ENCODE assay signal across 8 mouse cellular contexts in genomic region chr4:132344403-132345134, GRCm38 (mm10). TPM values are rescaled to one million over a fixed set of nuclear protein-coding genes. Genes with fewer than 3 reads are reported as not detected.
DNase-seq lines count a peak whose midpoint lies in the region; ATAC-seq lines count a peak whose summit lies in the region.

No protein-coding gene starts in this region.

- H3K9me3 ChIP-seq in hindbrain, embryonic 15.5 days, result no peaks in the 10 kb centered on the region
- H3K9me3 ChIP-seq in midbrain, embryonic 10.5 days (replicated peaks), result no peaks in the 10 kb centered on the region

- no peak overlapping the region for H3K27ac ChIP-seq in hindbrain, embryonic 15.5 days (replicated peaks)
- H3K27ac ChIP-seq in midbrain, embryonic 10.5 days (replicated peaks), result peak overlapping the region; percentile 97

- H3K27me3 ChIP-seq in hindbrain, embryonic 15.5 days, result no peaks in the 10 kb centered on the region
- no peaks in the 10 kb centered on the region for H3K27me3 ChIP-seq in midbrain, embryonic 10.5 days (ENCODE audit: low read depth, poor library complexity, severe bottlenecking)

- no peaks in the 10 kb centered on the region for H3K36me3 ChIP-seq in hindbrain, embryonic 15.5 days
- H3K36me3 ChIP-seq in midbrain, embryonic 10.5 days, result peaks cover 36% of the 10 kb centered on the region

- peak; percentile 46 for DNase-seq in spleen, adult 12 weeks (ENCODE audit: low spot score)
- no peak for DNase-seq in spleen, adult 18-20 months
- DNase-seq in embryo, embryonic 10.5 days (ENCODE audit: low spot score), result peak; percentile 47
- DNase-seq in midbrain, embryonic 10.5 days (ENCODE audit: low spot score), result no peak
- DNase-seq in left cerebral cortex, adult 11 months (ENCODE audit: low spot score), result no peak
- no peak for DNase-seq in adrenal gland, postnatal 10 days
- no peak for DNase-seq in cerebellum, postnatal 25 days

- WGBS in hindbrain, embryonic 15.5 days, result 6% methylated on average over 13 of the region's 13 CpGs
- 13% methylated on average over 13 of the region's 13 CpGs for WGBS in midbrain, embryonic 10.5 days

- ATAC-seq in hindbrain, embryonic 15.5 days (ENCODE audit: low FRiP score, low read depth), result no peak

- peak overlapping the region; percentile 91 for H3K4me2 ChIP-seq in hindbrain, embryonic 15.5 days

- H3K4me3 ChIP-seq in hindbrain, embryonic 15.5 days, result peak overlapping the region; percentile 69
- peak overlapping the region; percentile 86 for H3K4me3 ChIP-seq in midbrain, embryonic 10.5 days

- peaks cover 18% of the 10 kb centered on the region for H3K4me1 ChIP-seq in hindbrain, embryonic 15.5 days (replicated peaks)
- peaks cover 37% of the 10 kb centered on the region for H3K4me1 ChIP-seq in midbrain, embryonic 10.5 days

- H3K9ac ChIP-seq in hindbrain, embryonic 15.5 days, result peak overlapping the region; percentile 68

RNA-seq across cellular contexts. Expression of gene Rcc1, which starts 8.8 kb away (rescaled TPM):
- polyA plus RNA-seq in hindbrain, embryonic 15.5 days (2015; fragmentation: Nextera tagmentation; extraction: Ambion mirVana), result 35.4 and 40.3 TPM in 2 replicates
- 144 and 164 TPM in 2 replicates for polyA plus RNA-seq in midbrain, embryonic 10.5 days (2016; fragmentation: Nextera tagmentation; extraction: Ambion mirVana)
- total RNA-seq in adrenal gland, postnatal 10 days (2021), result 10 to 100 TPM; 19.1 to 24.8 TPM

RNA-seq across cellular contexts. Expression of gene Trnau1ap, which starts 15.2 kb away (rescaled TPM):
- 71.9 and 80.2 TPM in 2 replicates for polyA plus RNA-seq in hindbrain, embryonic 15.5 days (2015; fragmentation: Nextera tagmentation; extraction: Ambion mirVana)
- 83.5 and 87.8 TPM in 2 replicates for polyA plus RNA-seq in midbrain, embryonic 10.5 days (2016; fragmentation: Nextera tagmentation; extraction: Ambion mirVana)
- 10 to 100 TPM; 35.3 to 43.3 TPM for total RNA-seq in adrenal gland, postnatal 10 days (2021)

RNA-seq across cellular contexts. Expression of gene Rab42, which starts 41.4 kb away (rescaled TPM):
- polyA plus RNA-seq in hindbrain, embryonic 15.5 days (2015; fragmentation: Nextera tagmentation; extraction: Ambion mirVana), result 3.1 and 3.4 TPM in 2 replicates
- 0.79 and 0.85 TPM in 2 replicates for polyA plus RNA-seq in midbrain, embryonic 10.5 days (2016; fragmentation: Nextera tagmentation; extraction: Ambion mirVana)
- 1 to 10 TPM; 1.2 to 3.7 TPM for total RNA-seq in adrenal gland, postnatal 10 days (2021)

Comparison
In these comparisons a context has a peak if more than half of its experiments do, and no peak if none do; other contexts are left out.
1. DNase-seq: peak in spleen, adult 12 weeks (single experiment) and embryo, embryonic 10.5 days (single experiment); none in spleen, adult 18-20 months (0 of 2), midbrain, embryonic 10.5 days (single experiment), left cerebral cortex, adult 11 months (single experiment), adrenal gland, postnatal 10 days (single experiment) and cerebellum, postnatal 25 days (0 of 2).